Comparison of ENCODE assay signal across 11 mouse cellular contexts in genomic region chrX:60718156-60718769, GRCm38 (mm10).
DNase-seq lines count a peak whose midpoint lies in the region; ATAC-seq and TF ChIP-seq lines count a peak whose summit lies in the region.
"Had no signal": no experiment of that assay in that cellular context is flagged by ENCODE, and none has a peak within 500 bp of the region (broad histone marks: within the 10 kb centered on the region; RNA-seq: fewer than 3 reads in every experiment).

No protein-coding gene starts in this region.

- H3K4me3 ChIP-seq in heart, postnatal 0 days (ENCODE audit: low read depth, low read length): 0 out of 2 replicates have a peak overlapping the region, but pooled peaks have one; percentile 4
- peak overlapping the region; percentile 13 for H3K4me3 ChIP-seq in forebrain, embryonic 16.5 days (replicated peaks; ENCODE audit: low read length)
- peak overlapping the region; percentile 23 for H3K4me3 ChIP-seq in midbrain, embryonic 12.5 days

- H3K9ac ChIP-seq in heart, postnatal 0 days (replicated peaks; ENCODE audit: low read depth, low read length): no peak overlapping the region
- H3K9ac ChIP-seq in forebrain, embryonic 16.5 days (replicated peaks; ENCODE audit: low read depth, low read length): no peak overlapping the region
- H3K9ac ChIP-seq in midbrain, embryonic 12.5 days (replicated peaks): no peak overlapping the region

- DNase-seq in heart, postnatal 0 days (ENCODE audit: low spot score): no peak
- DNase-seq in heart, adult 8-10 months (ENCODE audit: low spot score): no peak
- DNase-seq in ZHBTc4 (ENCODE audit: low read depth, low spot score): peak; percentile 36
- DNase-seq in right cerebral cortex, postnatal 25 days: no peak
- DNase-seq in cerebellum, adult 11 months: no peak
- DNase-seq in gastrocnemius, postnatal 25 days: no peak
- DNase-seq: adrenal gland, adult 8-10 months; thymus, postnatal 36 days had no signal

- no peaks in the 10 kb centered on the region for H3K4me1 ChIP-seq in heart, postnatal 0 days (ENCODE audit: control insufficient read depth, insufficient read depth)
- peaks cover 10% of the 10 kb centered on the region for H3K4me1 ChIP-seq in forebrain, embryonic 16.5 days (replicated peaks; ENCODE audit: control insufficient read depth, insufficient read depth, low read length)
- H3K4me1 ChIP-seq in midbrain, embryonic 12.5 days: peaks cover 13% of the 10 kb centered on the region; the same call in 1 of the 2 replicates

- no peak overlapping the region for H3K27ac ChIP-seq in heart, postnatal 0 days (ENCODE audit: low read depth)
- H3K27ac ChIP-seq in forebrain, embryonic 16.5 days (ENCODE audit: low read length): no peak overlapping the region
- no peak overlapping the region for H3K27ac ChIP-seq in midbrain, embryonic 12.5 days (replicated peaks)

- no peak for TF ChIP-seq CTCF in heart, postnatal 0 days (IDR thresholded peaks at IDR 0.05; ENCODE audit: low read depth)

- H3K4me2 ChIP-seq in heart, postnatal 0 days (ENCODE audit: low read depth, low read length): peak overlapping the region; percentile 33
- peak overlapping the region; percentile 39 for H3K4me2 ChIP-seq in forebrain, embryonic 16.5 days (ENCODE audit: low read length)
- peak overlapping the region; percentile 44 for H3K4me2 ChIP-seq in midbrain, embryonic 12.5 days (replicated peaks)

- H3K27me3 ChIP-seq in heart, postnatal 0 days (ENCODE audit: control insufficient read depth, insufficient read depth, low read length): no peaks in the 10 kb centered on the region
- no peaks in the 10 kb centered on the region for H3K27me3 ChIP-seq in forebrain, embryonic 16.5 days (replicated peaks; ENCODE audit: control insufficient read depth, insufficient read depth, low read length)
- no peaks in the 10 kb centered on the region for H3K27me3 ChIP-seq in midbrain, embryonic 12.5 days
- H3K27me3 ChIP-seq: CH12.LX had no signal

- no peak for TF ChIP-seq EP300 in heart, postnatal 0 days (IDR thresholded peaks at IDR 0.05; ENCODE audit: low read depth)

- 15% methylated on average over 11 of the region's 11 CpGs for WGBS in heart, postnatal 0 days
- WGBS in forebrain, embryonic 16.5 days: 23% methylated on average over 11 of the region's 11 CpGs
- 16% methylated on average over 11 of the region's 11 CpGs for WGBS in midbrain, embryonic 12.5 days

- ATAC-seq in heart, postnatal 0 days (ENCODE audit: insufficient read depth, low read depth): no peak
- ATAC-seq in forebrain, embryonic 16.5 days: peak; percentile 36; the same call in 1 of the 2 replicates
- ATAC-seq in midbrain, embryonic 12.5 days (ENCODE audit: low FRiP score, low read depth): peak; percentile 50; the same call in 1 of the 2 replicates

- H3K36me3 ChIP-seq in heart, postnatal 0 days (replicated peaks; ENCODE audit: control insufficient read depth, insufficient read depth, low read length): no peaks in the 10 kb centered on the region
- H3K36me3 ChIP-seq in forebrain, embryonic 16.5 days (ENCODE audit: control insufficient read depth, insufficient read depth): no peaks in the 10 kb centered on the region
- H3K36me3 ChIP-seq in midbrain, embryonic 12.5 days: no peaks in the 10 kb centered on the region

- no peaks in the 10 kb centered on the region for H3K9me3 ChIP-seq in heart, postnatal 0 days (replicated peaks; ENCODE audit: control insufficient read depth, low read length)
- H3K9me3 ChIP-seq in forebrain, embryonic 16.5 days (ENCODE audit: control insufficient read depth, low read length): no peaks in the 10 kb centered on the region
- H3K9me3 ChIP-seq in midbrain, embryonic 12.5 days: no peaks in the 10 kb centered on the region
